Mouse (Mus musculus): ENCODE data around the gene Eva1b. TPM values are rescaled to one million over a fixed set of nuclear protein-coding genes. Genes with fewer than 3 reads are reported as not detected.

Eva1b gene
- total RNA-seq, 2 experiments from 2014 or later, result 6.3 to 6.8 TPM

Other genes starting within 250 kb of the Eva1b start
- under 1 TPM; 0.13 to 0.21 TPM for gene Csf3r, start 123.2 kb upstream of the Eva1b start, total RNA-seq (2021)
- gene Mrps15, start 100.8 kb upstream of the Eva1b start, total RNA-seq (2021), result 10 to 100 TPM; 65.8 to 68.8 TPM
- 1 to 10 TPM in 1 of 2 experiments, under 1 TPM in 1; 0.72 to 2.2 TPM for gene Oscp1, start 89.2 kb upstream of the Eva1b start, total RNA-seq (2021)
- 1 to 10 TPM; 6.7 to 7.6 TPM for gene Lsm10, start 51.1 kb upstream of the Eva1b start, total RNA-seq (2021)
- gene Stk40, start 43.8 kb upstream of the Eva1b start, total RNA-seq (2021), result 10 to 100 TPM; 70.8 to 75.6 TPM
- 1 to 10 TPM in 1 of 2 experiments, under 1 TPM in 1; 0.94 to 1.3 TPM for gene Sh3d21, start 15.7 kb downstream of the Eva1b start, total RNA-seq (2021)
- gene Thrap3, start 55.0 kb downstream of the Eva1b start, total RNA-seq (2021), result 10 to 100 TPM; 90.9 to 92.4 TPM
- 100 to 1,000 TPM; 166 to 187 TPM for gene Map7d1, start 108.6 kb downstream of the Eva1b start, total RNA-seq (2021)
- 10 to 100 TPM; 18.0 to 21.0 TPM for gene Trappc3, start 114.6 kb downstream of the Eva1b start, total RNA-seq (2021)
- 1 to 10 TPM in 1 of 2 experiments, under 1 TPM in 1; 0.96 to 3.9 TPM for gene Col8a2, start 139.0 kb downstream of the Eva1b start, total RNA-seq (2021)
- 1 to 10 TPM; 7.4 to 8.4 TPM for gene Adprhl2, start 174.0 kb downstream of the Eva1b start, total RNA-seq (2021)
- gene Tekt2, start 177.9 kb downstream of the Eva1b start, total RNA-seq (2021), result under 1 TPM; 0.31 to 0.88 TPM